Mouse (Mus musculus) stomach, postnatal 0 days (tissue): ENCODE results near the gene Slc22a29. TPM values are rescaled to one million over a fixed set of nuclear protein-coding genes. Genes with fewer than 3 reads are reported as not detected.
"Not testable (repeated sequence)": the region's sequence is repeated elsewhere in the genome, so short reads cannot be mapped to it uniquely, and the experiment has no call there.

Experiments
- ATAC-seq: fragments of 200-750 bp; cut with Nextera tagmentation; 2 replicates; pipeline ENCODE4 v1.8.0; 2017; ENCODE audit not compliant: low FRiP score, low TSS enrichment
- DNase-seq: peaks from one replicate; pipeline ENCODE4 v3.0.0-alpha.2; 2016; ENCODE audit warnings: low spot score
- H3K27ac ChIP-seq: fragments of 300-500 bp; sonication (generic); replicated peaks from 2 replicates; pipeline ENCODE4 v1.5.1; 2014; ENCODE audit warnings: mild to moderate bottlenecking, control low read depth
- H3K27me3 ChIP-seq: fragments of 300-500 bp; sonication (generic); 2 replicates; pipeline ENCODE4 v1.6.1; 2014; ENCODE audit warnings: low read length; ENCODE audit not compliant: control insufficient read depth, insufficient read depth
- H3K36me3 ChIP-seq: fragments of 300-500 bp; sonication (generic); 2 replicates; pipeline ENCODE4 v1.6.1; 2014; ENCODE audit warnings: low read length, mixed read lengths; ENCODE audit not compliant: control insufficient read depth, insufficient read depth
- H3K4me1 ChIP-seq: fragments of 300-500 bp; sonication (generic); replicated peaks from 2 replicates; pipeline ENCODE4 v1.6.1; 2014; ENCODE audit warnings: antibody characterized with exemption; ENCODE audit not compliant: control insufficient read depth, insufficient read depth
- H3K4me2 ChIP-seq: fragments of 300-500 bp; sonication (generic); replicated peaks from 2 replicates; pipeline ENCODE4 v1.6.1; 2014; ENCODE audit warnings: low read depth, mild to moderate bottlenecking, control low read depth, moderate library complexity
- H3K4me3 ChIP-seq: fragments of 300-500 bp; sonication (generic); 2 replicates; pipeline ENCODE4 v1.5.1; 2014; ENCODE audit warnings: low read depth, low read length, control low read depth
- H3K9ac ChIP-seq: fragments of 300-500 bp; sonication (generic); 2 replicates; pipeline ENCODE4 v1.6.1; 2014; ENCODE audit warnings: mild to moderate bottlenecking, low read length, control low read depth, mixed read lengths
- H3K9me3 ChIP-seq: fragments of 300-500 bp; sonication (generic); 2 replicates; pipeline ENCODE4 v1.6.1; 2016; ENCODE audit warnings: low read length; ENCODE audit not compliant: control insufficient read depth
- WGBS: fragments of 180-500 bp; shearing (Covaris S2); extraction: QIAGEN DNeasy Blood & Tissue Kit; methylation state at CpG from one replicate; pipeline ENCODE4 v1.1.7; 2014; 5-methylcytosine and 5-hydroxymethylcytosine counted together
- polyA plus RNA-seq: library from polyadenylated mRNA; unstranded; fragments of >200 nt; fragmentation: Nextera tagmentation; extraction: Ambion mirVana; gene quantifications from 2 replicates; pipeline ENCODE4 v1.2.1, GENCODE M21; 2015

Slc22a29 gene
- polyA plus RNA-seq, 1 experiment from 2014 or later, result 0.53 TPM

GRCm38 (mm10) chr19:8131881-8132280 is 86.8 kb downstream of the Slc22a29 start, which contains the start of gene Slc22a28:
Slc22a28 (minus strand) TSS chr19:8131982.
- not testable (repeated sequence) for H3K4me1 ChIP-seq, DNase-seq
- 95% methylated on average over 2 of the region's 3 CpGs for WGBS

More at GRCm38 (mm10) chr19:8131881-8132280, 86.8 kb downstream of the Slc22a29 start, which contains the start of gene Slc22a28:
- H3K36me3 ChIP-seq, H3K4me3 ChIP-seq, ATAC-seq, H3K4me2 ChIP-seq, H3K27me3 ChIP-seq, H3K9ac ChIP-seq, H3K27ac ChIP-seq, H3K9me3 ChIP-seq: not testable (repeated sequence)

Other genes with a start within 250 kb of the Slc22a29 start
- gene Slc22a28, start 86.9 kb downstream of the Slc22a29 start, polyA plus RNA-seq, result not detected in 2 replicates
- gene Slc22a30, start 186.2 kb upstream of the Slc22a29 start, polyA plus RNA-seq, result not detected in 2 replicates